Mouse (Mus musculus): Measurements from ENCODE around the gene Lypd6.

The Lypd6 gene

DNA sequence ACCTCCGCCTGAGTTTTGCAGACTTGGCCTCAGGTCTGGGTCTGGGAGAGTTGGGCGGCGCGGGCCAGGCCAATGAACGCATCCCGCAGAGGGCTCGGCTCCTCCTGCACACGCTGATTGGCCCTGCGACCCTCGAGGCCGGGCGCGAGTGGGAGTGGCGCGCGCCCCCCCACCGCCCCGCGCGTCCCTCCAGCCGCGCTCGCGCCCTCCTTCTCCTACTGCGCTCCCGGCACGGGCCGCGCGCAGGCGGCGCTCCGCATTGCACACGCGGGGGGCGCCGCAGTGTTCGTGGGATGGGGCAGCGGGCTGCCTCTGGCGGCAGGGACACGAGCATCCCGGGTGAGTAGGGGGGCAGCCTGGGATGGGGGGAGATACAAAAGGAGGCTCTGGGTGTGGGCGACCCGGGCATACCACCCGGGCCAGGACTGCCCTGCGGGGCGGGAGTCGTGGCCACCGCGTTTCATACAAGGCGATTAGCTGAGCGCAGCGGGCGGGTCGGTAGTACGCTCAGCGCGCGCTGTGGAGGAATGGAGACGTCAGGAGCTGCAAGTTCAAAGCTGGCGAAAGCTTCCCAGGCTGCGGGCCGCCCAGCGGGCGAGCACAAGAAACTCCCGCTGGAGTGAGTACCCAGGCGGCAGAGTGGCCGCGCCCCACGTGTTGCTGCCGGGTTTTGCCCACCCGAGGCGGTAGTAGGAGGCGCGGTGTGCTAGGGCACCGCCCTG lies at the start of gene Lypd6:
TSS of gene Lypd6 (plus strand) at position 184 of the 722 bp plus-strand sequence.
- peak; percentile 85 for DNase-seq

DNA sequence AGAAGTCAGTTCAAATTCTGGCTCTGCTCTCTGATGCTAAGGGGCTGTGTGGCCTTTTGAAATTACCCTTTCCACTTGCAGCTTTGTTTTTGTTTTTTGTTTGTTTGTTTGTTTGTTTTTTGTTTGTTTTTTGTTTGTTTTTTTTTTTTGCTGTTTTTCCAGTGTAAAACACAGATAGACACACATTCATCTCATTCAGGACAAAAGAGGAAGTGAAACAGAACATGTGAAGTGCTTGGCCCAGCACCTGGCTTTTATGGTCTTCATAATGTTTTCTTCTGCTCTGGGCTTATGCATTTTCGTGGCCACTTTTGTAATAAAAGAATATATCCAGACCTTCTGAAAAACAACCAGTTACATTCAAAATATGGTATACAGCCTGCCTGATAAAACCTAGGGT lies 46.8 kb upstream of the Lypd6 start:
- DNase-seq, result no peak

DNA sequence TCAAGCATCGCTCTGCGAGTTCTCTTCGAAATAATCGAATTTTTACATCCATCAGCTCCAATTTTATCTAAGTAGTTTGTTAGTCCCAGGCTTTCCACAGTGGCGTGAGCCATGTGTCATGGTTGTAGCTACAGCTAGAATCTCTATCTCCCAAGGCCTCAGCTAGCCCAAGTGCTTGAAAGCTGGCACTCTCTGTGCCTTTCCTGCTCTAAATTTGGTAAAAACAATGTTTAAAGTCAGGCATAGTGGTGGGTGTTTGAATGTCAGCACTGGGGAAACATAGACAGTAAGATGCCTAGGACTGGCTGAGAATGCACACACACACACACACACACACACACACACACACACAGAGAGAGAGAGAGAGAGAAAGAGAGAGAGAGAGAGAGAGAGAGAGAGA lies 40.7 kb upstream of the Lypd6 start:
- no peak for DNase-seq

DNA sequence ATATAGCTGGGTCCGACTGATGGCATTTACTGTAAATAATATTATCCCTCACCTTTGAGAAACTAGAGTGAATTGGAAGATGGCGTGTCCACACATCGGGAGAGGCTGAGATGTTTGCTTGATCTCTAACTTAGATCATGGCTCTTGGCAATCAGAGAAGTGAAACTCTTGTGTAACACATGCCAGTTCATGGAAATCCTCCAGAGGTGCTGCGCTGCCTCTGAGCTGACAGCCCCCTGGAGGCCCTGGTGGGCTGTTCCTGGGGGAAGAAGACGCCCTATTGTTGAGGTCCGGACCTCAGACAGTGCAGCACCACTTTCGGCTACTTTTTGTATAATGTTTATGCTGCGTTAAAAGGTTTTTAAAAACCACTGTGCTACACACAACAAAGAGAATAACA lies 37.3 kb upstream of the Lypd6 start:
- DNase-seq, result no peak

DNA sequence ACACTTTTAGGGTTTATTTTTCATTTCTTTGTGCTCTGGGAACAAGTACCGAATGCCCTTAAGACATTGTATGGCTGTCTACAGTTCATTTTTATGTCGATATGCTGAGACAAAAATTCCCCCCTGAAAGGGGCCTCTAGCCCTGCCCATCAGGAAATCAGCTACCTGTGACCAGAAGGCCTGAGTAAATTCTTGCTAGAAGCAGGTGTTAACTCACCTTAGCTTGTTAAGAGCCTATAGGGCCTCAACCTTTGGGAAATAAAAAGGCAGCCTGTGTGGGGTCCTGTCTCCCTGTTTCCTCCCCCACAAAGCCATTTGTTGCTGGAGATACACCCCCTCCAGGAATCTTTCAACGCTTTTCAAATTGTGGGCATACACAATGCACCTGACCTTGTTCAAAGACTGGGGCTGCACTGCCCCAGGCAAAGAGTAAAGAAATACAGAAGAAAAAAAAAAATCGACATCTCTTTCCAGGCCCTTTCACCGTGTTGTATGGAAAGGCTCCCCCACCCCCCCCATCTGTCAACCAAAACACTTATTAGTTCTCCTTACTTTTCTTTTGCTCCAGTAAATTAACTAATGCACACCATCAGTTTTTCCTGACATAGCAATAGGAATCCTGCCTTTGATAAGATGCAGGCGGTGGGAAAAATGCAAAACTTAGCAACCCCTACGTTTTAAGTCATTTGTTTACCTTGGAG lies 21.9 kb upstream of the Lypd6 start:
- no peak for DNase-seq

DNA sequence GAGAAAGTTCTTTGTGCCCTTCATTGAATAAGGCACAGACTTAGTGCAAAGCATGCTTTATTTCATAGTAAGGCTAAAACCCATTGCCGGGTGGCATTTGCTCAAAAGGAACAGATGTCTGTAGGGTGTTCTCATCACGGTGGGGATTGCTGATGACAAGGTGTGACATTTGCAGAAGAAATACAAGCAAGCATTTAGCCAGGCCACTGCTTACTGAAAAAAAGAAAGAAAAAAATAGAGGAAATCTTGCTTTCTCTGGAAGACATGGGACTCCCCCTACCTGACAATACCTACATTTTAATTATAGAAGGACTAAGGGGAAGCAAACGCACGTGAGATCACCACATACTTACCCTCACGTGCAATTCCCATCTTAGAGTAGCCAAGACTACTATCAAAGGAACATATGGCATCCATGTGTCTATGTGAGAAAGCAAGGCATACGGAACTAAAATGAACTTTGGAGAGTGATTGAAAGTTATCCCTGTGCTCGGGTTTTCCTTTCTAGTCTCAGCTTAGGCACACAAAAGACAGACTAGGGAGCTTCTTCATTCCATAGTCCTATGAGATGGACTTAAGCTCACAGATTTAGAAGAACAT lies 21.3 kb upstream of the Lypd6 start:
- DNase-seq, result no peak

DNA sequence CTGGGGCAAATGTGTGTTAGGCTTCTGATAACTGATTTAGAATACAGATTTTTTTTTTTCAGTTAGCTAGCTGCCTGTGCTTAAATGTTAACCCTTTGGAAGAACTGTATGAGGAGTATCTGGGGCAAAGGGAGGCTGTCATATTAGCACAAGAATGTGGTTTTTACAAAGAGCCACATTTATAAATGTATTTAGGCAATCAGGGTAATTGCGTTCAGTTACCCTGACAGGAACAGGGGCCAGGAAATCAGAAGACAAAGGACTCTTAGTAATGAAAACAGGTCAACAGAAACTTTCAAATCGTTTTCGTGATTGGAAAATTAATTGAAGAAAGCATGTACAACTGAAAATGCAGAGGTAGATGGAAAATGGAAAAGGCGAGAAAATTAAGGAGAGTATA lies 20.4 kb upstream of the Lypd6 start:
- no peak for DNase-seq

DNA sequence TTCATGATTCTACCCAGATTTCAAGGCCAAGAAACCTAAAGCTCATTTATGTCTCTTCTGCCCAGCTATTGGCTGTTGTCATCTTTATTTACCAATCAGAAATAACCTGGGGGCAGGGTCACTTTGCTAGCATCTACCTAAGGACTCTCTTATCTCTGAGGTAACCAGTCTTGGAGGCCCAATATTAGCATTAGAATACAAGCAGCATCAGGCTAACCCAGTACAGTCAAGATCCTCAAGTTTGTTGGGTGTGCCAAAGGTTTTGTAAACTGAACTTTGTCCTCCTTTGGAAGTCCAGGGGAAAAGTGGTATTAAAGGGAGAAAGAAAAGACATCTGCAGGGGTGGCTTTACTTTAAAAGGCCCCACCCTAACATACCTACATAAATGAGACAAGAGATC lies 17.8 kb upstream of the Lypd6 start:
- DNase-seq, result no peak

DNA sequence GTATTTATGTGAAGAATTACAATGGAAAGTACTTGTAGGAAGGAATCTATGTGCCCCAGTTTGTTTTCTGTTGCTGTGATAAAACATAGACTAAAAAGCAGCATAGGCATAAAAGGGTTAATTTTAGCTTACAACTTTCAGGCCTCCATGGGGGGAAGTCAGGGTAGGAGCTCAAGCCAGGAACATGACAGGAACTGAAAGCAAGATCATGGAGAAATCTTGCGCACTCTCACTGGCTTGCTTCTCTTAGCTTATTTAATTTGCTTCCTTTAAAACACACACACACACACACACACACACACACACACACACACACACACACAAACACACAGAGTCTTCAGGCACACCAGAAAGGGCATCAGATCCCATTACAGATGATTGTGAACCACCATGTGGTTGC lies 12.3 kb upstream of the Lypd6 start:
- no peak for DNase-seq

DNA sequence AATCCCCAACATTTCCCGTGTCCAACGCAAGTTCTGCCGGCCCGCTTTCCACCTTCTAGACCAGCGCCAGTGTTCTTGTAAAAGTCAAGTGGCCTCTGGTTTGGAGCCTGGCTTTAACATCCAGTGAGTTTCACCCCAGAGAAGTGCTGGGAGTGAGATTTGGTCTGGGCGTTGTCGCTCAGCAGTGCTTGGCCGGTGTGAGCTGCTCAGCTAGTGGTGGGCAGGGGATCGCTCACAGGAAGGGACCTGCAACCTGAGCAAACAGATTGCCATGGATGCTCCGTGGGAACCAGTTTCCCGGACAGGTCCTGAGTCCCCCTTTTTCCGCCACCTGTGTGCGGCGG lies 355 bp upstream of the Lypd6 start:
- DNase-seq, result no peak

DNA sequence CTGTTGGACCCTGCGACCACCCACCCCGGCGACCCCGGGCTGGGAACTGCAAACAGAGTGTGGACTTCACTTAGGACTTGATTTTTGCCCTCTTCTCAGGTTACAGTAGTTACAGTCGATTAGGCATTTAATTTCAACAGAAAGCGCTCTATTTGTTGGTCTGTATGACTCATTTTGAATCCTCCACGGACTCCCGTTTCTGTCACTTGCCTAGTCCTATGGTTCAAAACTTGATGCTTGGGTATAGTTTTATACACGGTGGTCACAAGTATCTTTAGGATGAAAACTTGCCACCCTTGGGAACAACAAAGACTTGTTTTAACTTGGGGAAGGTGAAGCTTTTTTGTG lies 713 bp downstream of the Lypd6 start:
- no peak for DNase-seq

DNA sequence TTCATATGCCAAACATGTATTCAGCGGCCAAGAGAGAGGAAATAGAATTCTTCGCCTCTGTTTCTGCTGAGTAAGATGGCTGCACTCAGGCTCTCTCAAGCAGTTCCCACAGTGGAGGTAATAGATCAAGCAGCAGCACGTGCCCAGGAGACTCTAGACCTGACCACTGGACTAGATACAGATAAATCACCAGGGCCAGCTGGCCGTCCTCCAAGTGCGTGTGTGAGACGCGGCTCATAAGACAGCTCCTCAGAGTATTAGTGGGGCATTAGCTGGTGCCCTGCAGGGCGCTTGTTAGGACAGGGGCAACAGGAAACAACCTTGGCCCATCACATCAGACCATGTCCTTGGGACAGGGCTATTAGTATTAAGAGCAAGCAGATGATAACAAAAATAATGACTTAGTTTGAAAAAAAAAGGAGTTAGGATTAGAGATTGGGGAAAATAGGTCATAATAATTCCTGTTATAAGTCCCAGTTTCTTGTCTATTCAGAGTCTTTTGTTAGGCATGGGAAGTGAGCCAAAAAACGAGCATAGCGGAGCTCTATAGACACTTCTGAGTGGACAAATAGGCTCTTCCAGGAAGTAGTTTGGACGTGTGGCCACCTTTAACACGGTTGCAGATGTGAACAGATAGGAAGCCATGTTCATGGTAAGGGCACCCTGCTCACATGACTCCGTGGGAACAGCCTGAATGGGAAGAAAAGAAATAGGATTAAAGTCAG lies 3.5 kb downstream of the Lypd6 start:
- DNase-seq, result peak; percentile 31

DNA sequence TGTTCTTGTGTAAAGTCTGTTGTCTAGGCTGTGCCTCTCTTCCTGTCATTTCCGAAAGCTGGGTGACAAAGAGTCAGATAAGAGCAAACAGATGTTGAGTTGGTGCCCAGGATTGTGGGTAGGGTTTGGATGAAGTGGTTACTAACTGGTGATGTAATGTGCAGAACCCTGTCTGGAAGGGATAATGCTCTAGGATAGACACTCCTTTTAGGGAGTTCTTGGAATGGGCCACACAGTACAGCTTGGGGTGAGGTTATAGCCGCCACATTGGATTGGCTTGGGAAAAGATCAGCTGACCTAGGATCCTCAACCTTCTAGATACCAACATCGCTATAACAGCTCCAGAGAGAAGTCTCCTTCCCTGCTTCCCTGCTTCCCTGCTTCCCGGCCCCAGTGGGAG lies 5.9 kb downstream of the Lypd6 start:
- no peak for DNase-seq

DNA sequence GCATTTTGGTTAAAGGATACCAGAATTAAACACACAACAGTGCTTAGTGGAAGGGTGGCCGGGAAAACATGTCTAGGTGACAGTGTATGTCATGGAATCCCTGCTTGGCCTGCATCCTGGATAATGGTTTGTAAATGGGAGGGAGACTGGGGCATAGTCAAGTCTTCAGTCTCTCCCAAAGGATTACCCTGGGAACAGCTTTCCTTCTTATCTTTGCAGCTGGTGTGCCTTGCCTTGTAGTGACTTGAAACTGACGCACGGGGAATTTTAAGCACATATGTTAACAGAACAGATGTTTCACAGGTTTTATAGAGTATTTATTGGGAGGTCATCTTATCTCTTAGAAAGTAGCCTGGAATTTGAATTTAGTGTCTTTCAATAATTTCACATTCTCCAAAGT lies 18.5 kb downstream of the Lypd6 start:
- DNase-seq, result no peak

DNA sequence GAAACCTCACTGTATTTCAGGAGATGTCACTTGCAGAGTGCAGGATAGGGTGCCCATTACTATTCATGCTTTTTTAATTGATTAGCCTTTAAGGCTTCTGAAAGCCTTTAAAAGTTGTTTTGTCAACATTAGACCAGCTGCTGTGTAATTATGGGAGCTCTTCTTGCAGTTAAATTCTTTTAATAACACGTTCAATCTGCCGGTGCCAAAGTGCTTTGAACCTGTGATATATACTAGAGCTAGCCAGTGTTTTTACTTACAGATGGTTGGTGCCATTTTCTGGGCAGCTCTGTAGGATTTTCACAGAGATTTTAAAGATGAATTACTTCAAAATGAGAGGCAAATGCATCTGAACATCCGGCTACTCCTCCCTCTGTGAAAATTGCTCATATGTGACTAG lies 21.5 kb downstream of the Lypd6 start:
- DNase-seq, result no peak

DNA sequence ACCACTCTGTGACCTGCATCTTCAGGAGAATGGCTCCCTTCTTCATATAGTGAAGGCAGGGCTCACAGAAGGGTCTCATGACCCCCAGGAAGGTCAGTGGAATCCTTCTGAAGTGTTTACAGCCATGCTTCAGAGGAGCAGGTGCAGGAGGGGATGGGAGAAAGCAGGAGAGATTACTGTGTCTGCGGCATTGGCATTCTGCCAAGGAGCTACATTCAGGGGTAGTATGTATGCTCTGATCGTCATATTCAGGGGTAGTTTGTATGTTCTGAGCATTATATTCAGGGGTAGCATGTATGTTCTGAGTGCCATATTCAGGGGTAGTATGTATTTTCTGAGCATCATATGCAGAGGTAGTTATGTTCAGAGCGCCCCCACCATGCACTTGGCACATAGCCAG lies 30.1 kb downstream of the Lypd6 start:
- DNase-seq, result no peak

DNA sequence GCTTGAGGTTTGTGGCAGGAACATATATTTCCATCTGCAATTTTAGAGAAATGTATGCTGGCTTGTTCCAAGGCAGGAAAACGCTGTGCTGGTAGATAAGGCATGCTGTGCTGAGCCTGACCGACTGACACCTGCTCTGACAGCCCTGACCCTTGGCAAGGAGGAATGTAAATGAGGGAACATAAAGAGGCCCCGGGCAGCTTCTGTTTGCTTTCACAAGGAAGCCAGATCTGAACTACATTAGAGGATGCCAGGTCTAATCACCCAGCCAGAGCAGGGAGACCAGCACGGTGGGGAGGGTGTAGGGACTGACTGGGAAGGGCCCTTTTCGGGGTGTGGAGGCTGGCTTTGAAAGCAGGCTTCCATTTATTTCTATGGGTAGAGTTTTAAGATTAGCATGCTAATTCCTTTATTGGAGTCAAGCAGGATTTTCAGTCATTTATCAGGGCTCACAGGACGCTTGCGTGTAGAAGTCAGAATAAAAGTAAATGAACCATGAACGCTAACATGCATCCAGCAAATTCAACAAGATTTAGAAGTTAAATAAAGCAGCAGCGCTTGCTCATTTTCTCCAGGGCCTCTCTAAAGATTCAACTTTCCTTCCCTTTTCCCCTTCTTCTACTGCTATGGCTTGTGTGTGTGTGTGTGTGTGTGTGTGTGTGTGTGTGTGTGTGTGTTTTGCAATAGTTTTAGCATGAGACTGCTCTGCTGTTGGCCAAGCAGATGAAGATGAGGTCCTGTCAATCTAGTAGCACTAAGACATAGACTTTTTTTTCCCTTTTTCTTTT lies 34.3 kb downstream of the Lypd6 start:
- DNase-seq, result peak; percentile 20

DNA sequence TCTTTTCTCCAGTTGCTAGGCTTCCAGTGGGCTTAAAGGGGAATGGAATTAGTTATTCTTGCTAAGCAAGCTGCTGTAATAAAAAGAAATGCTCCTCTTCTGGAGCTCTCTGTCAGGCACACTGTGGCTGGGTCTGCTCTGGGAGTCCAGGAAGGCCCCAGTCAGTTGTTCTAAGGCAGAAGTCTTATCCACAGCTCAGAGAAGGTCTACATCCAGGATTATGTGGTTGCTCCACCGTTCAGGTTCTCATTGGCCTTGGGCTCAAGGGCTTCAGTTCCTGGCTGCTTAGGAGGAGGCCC lies 34.9 kb downstream of the Lypd6 start:
- no peak for DNase-seq

DNA sequence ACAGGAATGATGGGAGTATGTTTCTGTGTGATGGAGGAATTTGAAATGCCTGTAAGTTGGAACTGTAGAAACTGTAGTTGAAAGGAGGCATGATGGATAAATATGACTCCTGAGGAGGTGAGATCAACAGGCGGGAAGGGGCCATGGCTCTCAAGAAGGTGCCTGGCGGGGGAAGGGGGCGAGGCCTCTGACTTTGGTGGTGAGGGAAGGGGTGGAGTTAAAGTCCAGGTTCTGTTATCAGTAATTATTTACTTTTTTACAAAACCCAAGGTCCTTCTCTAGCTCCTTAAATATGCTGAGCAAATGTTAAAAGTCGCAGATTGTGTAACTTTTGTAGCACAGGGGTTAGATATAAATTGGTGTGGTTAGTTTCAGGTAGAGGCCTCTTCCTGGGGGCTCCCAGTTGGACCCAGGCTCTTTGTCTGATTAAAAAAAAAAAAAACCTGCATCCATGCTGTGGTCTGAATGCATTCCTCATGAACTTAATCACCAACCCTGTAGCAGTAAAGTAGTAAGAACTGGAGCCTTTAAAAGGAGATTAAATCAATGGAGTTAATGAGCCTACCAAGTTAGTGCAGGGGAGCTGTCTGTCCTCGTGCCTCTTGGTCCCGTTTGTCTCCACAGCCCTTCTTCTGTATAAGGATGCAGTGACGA lies 37.7 kb downstream of the Lypd6 start:
- DNase-seq, result no peak

DNA sequence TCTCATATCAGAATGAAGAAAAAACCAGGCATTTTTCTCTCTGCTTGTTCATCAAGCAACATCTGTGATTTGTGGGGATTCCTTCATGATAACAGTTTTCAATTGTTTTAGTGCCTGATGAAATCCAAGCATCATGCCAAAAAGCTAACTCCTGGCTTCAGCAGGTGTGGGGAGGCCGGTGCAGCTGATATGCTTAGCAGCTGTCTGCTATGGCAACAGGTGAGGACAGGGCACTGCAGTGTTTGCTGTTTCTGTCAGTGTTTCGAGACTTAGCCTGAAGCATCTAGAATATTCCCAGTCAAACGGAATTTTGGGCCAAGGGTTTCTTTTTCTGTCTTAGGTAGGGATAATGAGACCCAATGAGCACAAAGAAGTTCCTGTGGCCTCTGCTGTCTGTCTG lies 39.4 kb downstream of the Lypd6 start:
- no peak for DNase-seq

DNA sequence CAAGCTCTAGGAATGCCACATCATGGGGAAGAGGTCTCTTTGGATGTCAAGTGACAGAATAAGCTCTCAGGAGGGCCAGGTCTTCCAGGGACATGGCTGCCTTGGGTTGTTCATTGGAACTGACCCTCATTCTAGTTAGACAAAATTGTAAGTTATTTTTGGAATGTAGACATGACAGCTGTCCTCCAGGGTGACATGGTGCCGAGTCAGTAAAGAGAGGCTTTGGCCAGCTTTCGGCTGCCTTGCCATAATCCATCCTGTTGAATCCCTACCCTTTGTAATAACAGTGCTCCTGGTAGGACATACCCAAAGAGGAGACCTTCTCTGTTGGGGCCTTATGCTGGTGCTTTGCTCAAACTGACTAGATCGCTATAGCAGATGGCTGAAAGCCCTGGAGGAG lies 39.8 kb downstream of the Lypd6 start:
- no peak for DNase-seq

DNA sequence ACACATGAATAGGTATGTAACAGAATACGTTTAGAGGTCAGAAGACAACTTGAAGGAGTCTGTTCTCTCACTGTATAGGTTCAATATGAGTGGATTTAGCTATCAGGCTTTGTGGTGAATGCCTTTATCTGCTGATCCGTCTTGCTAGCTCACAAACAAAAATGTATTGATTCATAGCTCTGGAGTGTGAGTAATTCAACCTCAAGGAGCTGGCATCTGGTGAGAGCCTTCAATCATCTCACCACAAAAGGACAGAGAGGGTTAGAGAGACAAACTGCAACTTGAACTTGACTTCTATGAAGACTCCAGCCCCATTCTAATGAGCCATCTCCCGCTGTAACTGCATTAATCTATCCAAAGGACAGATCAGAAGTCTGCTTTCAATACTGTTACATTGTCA lies 40.6 kb downstream of the Lypd6 start:
- DNase-seq, result no peak

DNA sequence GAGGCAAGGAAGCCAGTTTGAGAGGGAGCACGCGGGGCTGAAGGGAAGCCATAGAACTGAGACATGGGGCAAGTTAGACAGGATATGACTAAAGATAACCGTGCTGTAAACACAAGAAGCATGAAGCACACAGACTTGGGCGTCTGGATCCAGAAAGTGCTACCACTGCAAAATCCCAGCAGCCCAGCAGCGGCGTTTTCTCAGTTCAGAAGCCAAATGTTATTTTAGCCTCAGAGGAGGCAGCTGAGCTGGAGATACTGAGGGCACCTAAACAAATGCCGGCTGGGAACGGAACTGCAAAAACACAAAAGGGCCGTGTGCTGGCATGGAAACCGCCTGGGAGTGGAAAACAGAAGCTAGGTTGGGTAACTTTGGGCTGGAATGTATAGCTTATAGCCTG lies 43.9 kb downstream of the Lypd6 start:
- DNase-seq, result peak; percentile 21
